Mouse (Mus musculus) intestine, embryonic 16.5 days (tissue): Measurements from ENCODE around the gene Mipol1. TPM values are rescaled to one million over a fixed set of nuclear protein-coding genes. Genes with fewer than 3 reads are reported as not detected.
A peak's percentile ranks its signal among the peaks of the same experiment; 100 is the strongest.
"Not testable (repeated sequence)": the region's sequence is repeated elsewhere in the genome, so short reads cannot be mapped to it uniquely, and the experiment has no call there.

Experiments
- ATAC-seq: fragments of 200-750 bp; cut with Nextera tagmentation; 2 replicates; pipeline ENCODE4 v1.8.0; 2017; ENCODE audit warnings: moderate TSS enrichment, moderate library complexity
- H3K27ac ChIP-seq: fragments of 300-500 bp; sonication (generic); 2 replicates; pipeline ENCODE4 v1.5.1; 2014; ENCODE audit warnings: mild to moderate bottlenecking, low read length
- H3K27me3 ChIP-seq: fragments of 300-500 bp; sonication (generic); replicated peaks from 2 replicates; pipeline ENCODE4 v1.6.1; 2014; ENCODE audit warnings: low read length, control low read depth, mixed read lengths; ENCODE audit not compliant: control insufficient read depth, insufficient read depth
- H3K36me3 ChIP-seq: fragments of 300-500 bp; sonication (generic); 2 replicates; pipeline ENCODE4 v1.6.1; 2014; ENCODE audit warnings: low read length, control low read depth; ENCODE audit not compliant: control insufficient read depth, insufficient read depth
- H3K4me1 ChIP-seq: fragments of 300-500 bp; sonication (generic); 2 replicates; pipeline ENCODE4 v1.6.1; 2014; ENCODE audit warnings: low read length, control low read depth, mixed read lengths; ENCODE audit not compliant: control insufficient read depth, insufficient read depth
- H3K4me2 ChIP-seq: fragments of 300-500 bp; sonication (generic); 2 replicates; pipeline ENCODE4 v1.6.1; 2014; ENCODE audit warnings: low read depth, low read length, control low read depth
- H3K4me3 ChIP-seq: fragments of 300-500 bp; sonication (generic); 2 replicates; pipeline ENCODE4 v1.5.1; 2014; ENCODE audit warnings: mild to moderate bottlenecking, low read length
- H3K9ac ChIP-seq: fragments of 300-500 bp; sonication (generic); 2 replicates; pipeline ENCODE4 v1.6.1; 2014; ENCODE audit warnings: low read depth, low read length
- H3K9me3 ChIP-seq: fragments of 300-500 bp; sonication (generic); 2 replicates; pipeline ENCODE4 v1.6.1; 2016; ENCODE audit warnings: low read length, control low read depth; ENCODE audit not compliant: control insufficient read depth
- WGBS: fragments of 180-500 bp; shearing (Covaris S2); extraction: QIAGEN DNeasy Blood & Tissue Kit; methylation state at CpG from one replicate; pipeline ENCODE4 v1.1.7; 2014; 5-methylcytosine and 5-hydroxymethylcytosine counted together
- polyA plus RNA-seq: library from polyadenylated mRNA; unstranded; fragments of >200 nt; fragmentation: Nextera tagmentation; extraction: Ambion mirVana; gene quantifications from 2 replicates; pipeline ENCODE4 v1.2.1, GENCODE M21; 2015

Mipol1 gene
- polyA plus RNA-seq, 1 experiment from 2014 or later: 9.9 TPM

DNA sequence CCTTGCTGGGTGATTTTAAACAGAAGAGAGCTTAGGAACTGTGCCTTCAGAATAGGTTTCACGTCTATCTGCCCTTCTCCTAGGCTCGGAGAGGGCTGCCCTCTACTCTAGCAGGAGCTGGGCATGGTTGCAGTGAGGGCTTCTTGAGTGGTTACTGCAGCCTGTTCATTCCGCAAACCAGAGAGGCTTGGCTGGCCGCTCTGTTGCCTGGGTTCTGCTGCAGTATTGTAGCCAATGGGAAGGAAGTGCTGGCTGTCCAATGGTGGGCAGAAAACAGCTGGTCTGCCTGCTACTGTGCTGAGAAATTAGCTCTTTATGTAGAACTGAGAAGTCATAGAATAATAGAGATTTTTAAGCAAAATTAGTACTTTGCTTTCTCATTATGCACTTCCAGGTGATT lies 169.3 kb downstream of the Mipol1 start:
- Histone ChIP-seq H3K4me3 (no peak overlapping the region), H3K36me3 (no peaks in the 10 kb centered on the region), H3K4me2 (no peak overlapping the region), H3K4me1 (0 out of 2 replicates have a peak, but pooled peaks cover 3% of the 10 kb centered on the region), H3K27ac (no peak overlapping the region), H3K9ac (no peak overlapping the region), H3K9me3 (no peaks in the 10 kb centered on the region), H3K27me3 (no peaks in the 10 kb centered on the region)
- WGBS: 63% methylated on average over 4 of the region's 4 CpGs
- ATAC-seq: 0 out of 2 replicates have a peak, but pooled peaks have one; percentile 38

DNA sequence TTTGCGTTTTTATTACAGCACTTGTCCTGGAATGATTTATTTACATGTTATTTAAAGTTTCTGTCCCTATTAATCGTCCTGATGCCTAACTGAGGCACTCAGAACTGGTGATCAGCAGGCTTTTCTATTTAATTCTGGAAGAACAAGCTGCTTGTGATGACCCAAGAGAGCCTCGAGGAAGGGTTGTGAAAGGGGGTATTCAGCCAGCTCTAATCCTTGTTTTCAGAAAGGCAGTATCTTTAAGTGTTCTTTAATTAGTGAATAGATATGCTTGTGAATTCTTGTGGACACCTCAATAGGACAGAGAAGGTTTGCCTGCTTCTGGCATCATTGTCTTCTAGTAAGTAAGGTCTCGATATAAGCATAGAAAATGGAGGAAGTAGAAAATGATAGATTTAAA lies 170.0 kb downstream of the Mipol1 start:
- Histone ChIP-seq H3K27ac (no peak overlapping the region), H3K9ac (no peak overlapping the region), H3K4me2 (no peak overlapping the region), H3K27me3 (no peaks in the 10 kb centered on the region), H3K36me3 (no peaks in the 10 kb centered on the region), H3K4me3 (no peak overlapping the region), H3K4me1 (0 out of 2 replicates have a peak, but pooled peaks cover 3% of the 10 kb centered on the region), H3K9me3 (no peaks in the 10 kb centered on the region)
- 61% methylated on average over 4 of the region's 4 CpGs for WGBS
- no peak for ATAC-seq

DNA sequence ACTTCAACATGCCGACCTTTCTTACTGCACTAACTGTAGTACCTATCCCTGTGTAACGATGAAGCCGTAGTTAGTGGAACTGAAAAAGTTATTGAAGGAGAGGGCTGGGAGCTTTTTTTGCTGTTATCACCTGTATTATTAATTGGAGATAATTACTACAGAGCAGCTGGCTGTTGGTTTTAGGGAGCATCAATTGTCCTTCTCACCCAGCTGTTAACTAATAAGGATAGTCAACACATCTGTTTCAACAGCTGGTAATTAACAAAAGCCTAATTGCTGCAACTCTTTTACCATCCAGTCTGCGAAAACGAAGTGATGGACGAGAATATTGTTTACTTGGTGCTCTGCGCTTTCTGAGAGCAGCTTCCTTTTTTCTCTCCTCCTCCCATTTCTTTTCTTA lies 170.9 kb downstream of the Mipol1 start:
- no peak for ATAC-seq
- Histone ChIP-seq H3K9ac (no peak overlapping the region), H3K27ac (no peak overlapping the region), H3K9me3 (no peaks in the 10 kb centered on the region), H3K4me3 (no peak overlapping the region), H3K36me3 (no peaks in the 10 kb centered on the region), H3K4me1 (0 out of 2 replicates have a peak, but pooled peaks cover 3% of the 10 kb centered on the region), H3K4me2 (no peak overlapping the region), H3K27me3 (no peaks in the 10 kb centered on the region)
- WGBS: 55% methylated on average over 7 of the region's 7 CpGs

DNA sequence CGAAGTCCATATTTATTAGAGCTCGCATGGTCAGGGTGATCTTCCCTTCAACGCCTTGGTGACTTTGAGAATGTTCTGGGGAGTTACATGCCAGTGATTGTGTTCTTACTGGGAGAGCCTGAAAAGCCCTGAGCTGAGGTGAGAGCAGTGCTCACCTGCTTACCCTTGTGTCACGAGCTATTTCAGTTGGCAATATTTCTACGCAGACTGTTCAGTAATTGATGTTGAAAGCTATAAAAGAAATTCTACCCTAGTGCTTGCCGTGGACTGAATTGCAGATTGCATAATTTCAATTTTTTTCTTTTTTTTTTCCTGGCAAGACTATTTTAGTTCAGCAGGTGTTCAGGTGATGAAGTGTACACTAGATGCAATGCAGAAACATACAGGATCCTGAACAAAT lies 172.1 kb downstream of the Mipol1 start:
- Histone ChIP-seq H3K27me3 (no peaks in the 10 kb centered on the region), H3K4me1 (0 out of 2 replicates have a peak, but pooled peaks cover 3% of the 10 kb centered on the region), H3K36me3 (no peaks in the 10 kb centered on the region), H3K4me2 (no peak overlapping the region), H3K4me3 (no peak overlapping the region), H3K27ac (no peak overlapping the region), H3K9me3 (no peaks in the 10 kb centered on the region), H3K9ac (no peak overlapping the region)
- ATAC-seq: peak; percentile 71
- 75% methylated on average over 6 of the region's 6 CpGs for WGBS

DNA sequence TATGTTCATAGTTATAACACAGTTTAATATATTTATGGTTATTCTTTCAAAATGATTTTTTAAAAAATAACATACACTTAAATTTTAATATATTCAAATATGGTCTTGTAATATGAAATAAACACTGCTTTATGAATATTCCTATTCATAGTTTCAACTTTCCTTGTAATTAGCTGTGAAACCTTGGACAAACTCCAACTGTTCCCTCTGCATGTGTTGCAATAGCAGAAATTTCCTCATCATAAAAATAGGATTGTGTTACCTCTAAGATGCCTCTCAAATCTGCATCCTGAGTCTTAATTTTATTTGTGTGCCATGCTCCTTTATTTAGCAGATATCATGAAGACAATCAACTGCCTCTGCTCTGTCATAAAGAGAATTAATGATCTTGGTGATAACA lies 179.7 kb downstream of the Mipol1 start:
- Histone ChIP-seq H3K27me3 (no peaks in the 10 kb centered on the region), H3K27ac (no peak overlapping the region), H3K4me1 (no peaks in the 10 kb centered on the region), H3K36me3 (no peaks in the 10 kb centered on the region), H3K4me3 (no peak overlapping the region), H3K4me2 (no peak overlapping the region), H3K9me3 (no peaks in the 10 kb centered on the region), H3K9ac (no peak overlapping the region)
- ATAC-seq: no peak

DNA sequence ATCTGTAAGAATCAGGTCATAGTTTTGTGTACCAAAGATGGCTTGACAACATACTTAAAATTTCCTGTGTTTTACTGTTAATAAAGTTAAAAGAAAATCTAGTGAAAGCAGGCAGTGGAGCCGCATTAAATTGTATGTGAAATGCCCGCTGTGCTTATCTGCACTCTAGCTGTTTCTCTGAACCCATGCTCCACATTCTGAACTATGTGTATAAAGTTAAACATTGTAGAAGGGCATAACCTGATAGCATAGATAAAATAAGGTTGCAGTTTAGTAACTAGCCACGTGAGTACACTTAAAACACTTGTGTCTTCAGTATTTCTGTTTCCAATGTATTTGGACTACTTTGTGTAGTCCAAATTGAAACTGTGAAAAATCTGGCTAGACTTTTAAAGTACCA lies 183.6 kb downstream of the Mipol1 start:
- peak; percentile 85 for ATAC-seq
- H3K27ac ChIP-seq: no peak overlapping the region
- 53% methylated on average over 3 of the region's 3 CpGs for WGBS
- H3K4me2 ChIP-seq: no peak overlapping the region
- H3K27me3 ChIP-seq: no peaks in the 10 kb centered on the region
- no peaks in the 10 kb centered on the region for H3K9me3 ChIP-seq
- H3K4me3 ChIP-seq: no peak overlapping the region
- no peaks in the 10 kb centered on the region for H3K36me3 ChIP-seq
- no peak overlapping the region for H3K9ac ChIP-seq
- H3K4me1 ChIP-seq: no peaks in the 10 kb centered on the region

DNA sequence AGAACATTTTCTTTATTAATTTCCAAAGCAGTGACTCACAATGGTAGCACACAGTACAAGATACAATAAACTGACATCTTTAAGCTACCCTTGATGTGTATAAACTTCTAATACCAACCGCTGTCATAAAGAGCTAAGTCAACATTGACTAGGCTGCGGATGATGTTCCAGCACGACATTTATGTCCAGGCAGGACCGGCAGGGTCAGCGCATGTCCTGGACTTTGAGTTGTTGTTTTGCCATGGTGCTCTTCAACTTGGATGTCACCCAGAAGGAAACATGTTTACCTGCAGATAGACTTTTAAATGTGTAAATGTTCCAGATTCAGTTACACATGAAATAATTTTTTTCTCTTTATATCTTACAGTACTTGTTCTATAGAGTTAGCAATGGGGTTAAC lies 194.7 kb downstream of the Mipol1 start:
- H3K4me1 ChIP-seq: no peaks in the 10 kb centered on the region
- no peaks in the 10 kb centered on the region for H3K36me3 ChIP-seq
- H3K27me3 ChIP-seq: no peaks in the 10 kb centered on the region
- no peak overlapping the region for H3K4me3 ChIP-seq
- H3K9me3 ChIP-seq: no peaks in the 10 kb centered on the region
- H3K9ac ChIP-seq: no peak overlapping the region
- no peak for ATAC-seq
- 72% methylated on average over 5 of the region's 5 CpGs for WGBS
- no peak overlapping the region for H3K4me2 ChIP-seq
- no peak overlapping the region for H3K27ac ChIP-seq

DNA sequence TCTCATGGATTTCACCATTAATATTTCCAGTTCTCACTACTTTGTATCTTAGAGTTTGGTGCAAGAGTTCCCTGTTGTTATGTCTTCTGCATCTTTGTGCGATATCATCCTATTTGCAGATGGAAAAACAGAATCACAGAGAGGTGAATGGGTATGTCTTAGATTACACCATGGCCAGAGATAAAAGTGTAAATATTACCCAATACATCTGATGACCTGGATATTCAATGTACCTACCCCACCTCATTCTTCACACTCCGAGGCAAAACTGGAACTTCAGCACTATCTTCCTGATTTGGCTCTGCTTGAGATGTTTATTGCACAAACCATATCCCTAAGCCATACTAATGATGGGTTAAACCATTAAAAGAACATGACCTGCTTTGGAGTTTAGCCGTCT lies 198.0 kb downstream of the Mipol1 start:
- H3K9me3 ChIP-seq: no peaks in the 10 kb centered on the region
- no peak overlapping the region for H3K4me3 ChIP-seq
- peak; percentile 59 for ATAC-seq
- H3K36me3 ChIP-seq: no peaks in the 10 kb centered on the region
- H3K4me2 ChIP-seq: no peak overlapping the region
- no peaks in the 10 kb centered on the region for H3K27me3 ChIP-seq
- no peak overlapping the region for H3K27ac ChIP-seq
- WGBS: 57% methylated on average over 3 of the region's 3 CpGs
- no peak overlapping the region for H3K9ac ChIP-seq
- no peaks in the 10 kb centered on the region for H3K4me1 ChIP-seq

DNA sequence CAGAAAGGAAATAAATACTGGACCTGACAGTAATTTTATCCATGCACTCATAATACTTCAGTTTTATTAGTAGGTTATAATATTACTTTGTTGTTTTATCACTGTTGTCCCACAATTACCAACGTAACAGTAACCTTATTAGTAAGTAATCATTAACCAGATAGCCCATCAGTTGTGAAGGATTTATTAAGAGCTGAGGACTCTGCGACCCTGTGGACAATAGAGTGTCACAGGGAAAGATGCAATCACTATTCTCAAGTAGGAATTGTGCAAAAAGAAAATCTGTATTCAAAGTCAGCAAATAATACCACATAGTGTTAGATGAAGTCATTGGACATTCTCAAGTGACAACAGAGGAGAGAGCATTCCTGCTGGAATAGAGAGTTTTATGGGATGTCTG lies 198.5 kb downstream of the Mipol1 start:
- WGBS: 46% methylated on average over 2 of the region's 2 CpGs
- Histone ChIP-seq H3K9me3 (no peaks in the 10 kb centered on the region), H3K36me3 (no peaks in the 10 kb centered on the region), H3K4me1 (no peaks in the 10 kb centered on the region), H3K4me3 (no peak overlapping the region), H3K4me2 (no peak overlapping the region), H3K27me3 (no peaks in the 10 kb centered on the region), H3K27ac (no peak overlapping the region), H3K9ac (no peak overlapping the region)
- ATAC-seq: peak; percentile 56

DNA sequence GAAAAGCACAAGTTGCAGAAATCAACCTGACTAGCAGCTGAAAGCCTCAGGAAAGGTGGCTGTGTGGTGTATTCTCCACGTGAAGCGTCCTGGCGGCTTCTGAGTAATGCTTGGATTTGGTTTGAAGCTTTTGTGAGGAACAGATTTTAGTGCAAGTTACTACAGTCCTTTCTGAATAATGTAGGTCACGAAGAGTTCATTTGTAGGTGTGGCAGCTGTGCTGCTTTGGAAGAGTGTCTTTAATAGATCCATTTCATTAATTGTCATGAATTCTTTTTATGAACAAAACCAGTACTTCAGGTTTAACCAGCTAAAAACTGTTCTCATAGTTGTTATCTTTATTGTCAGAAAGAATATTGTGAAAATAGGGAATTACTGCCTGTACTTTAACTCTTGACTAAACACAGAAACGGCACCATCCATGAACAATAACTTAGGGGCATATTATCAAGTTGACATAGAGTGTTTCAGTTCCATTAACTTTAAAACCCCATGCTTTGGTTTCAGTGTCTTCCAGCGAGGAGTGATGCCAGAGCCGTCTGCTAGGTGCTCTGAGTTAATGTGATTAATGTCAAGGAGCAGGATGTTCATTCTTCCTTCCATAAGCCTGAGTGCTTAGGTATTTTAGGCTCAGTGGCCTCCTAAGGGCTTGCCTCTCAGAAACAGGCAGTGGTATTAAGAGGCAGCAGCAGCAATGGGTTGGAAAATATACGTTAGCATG lies 206.9 kb downstream of the Mipol1 start:
- H3K27ac ChIP-seq, H3K9ac ChIP-seq, H3K4me1 ChIP-seq, H3K4me3 ChIP-seq, H3K27me3 ChIP-seq, H3K9me3 ChIP-seq, H3K36me3 ChIP-seq, H3K4me2 ChIP-seq: not testable (repeated sequence)
- 39% methylated on average over 8 of the region's 8 CpGs for WGBS
- peak; percentile 59; the same call in 1 of the 2 replicates for ATAC-seq
